Mouse (Mus musculus): Measurements from ENCODE around the gene Cacna1d.

Cacna1d gene

DNA sequence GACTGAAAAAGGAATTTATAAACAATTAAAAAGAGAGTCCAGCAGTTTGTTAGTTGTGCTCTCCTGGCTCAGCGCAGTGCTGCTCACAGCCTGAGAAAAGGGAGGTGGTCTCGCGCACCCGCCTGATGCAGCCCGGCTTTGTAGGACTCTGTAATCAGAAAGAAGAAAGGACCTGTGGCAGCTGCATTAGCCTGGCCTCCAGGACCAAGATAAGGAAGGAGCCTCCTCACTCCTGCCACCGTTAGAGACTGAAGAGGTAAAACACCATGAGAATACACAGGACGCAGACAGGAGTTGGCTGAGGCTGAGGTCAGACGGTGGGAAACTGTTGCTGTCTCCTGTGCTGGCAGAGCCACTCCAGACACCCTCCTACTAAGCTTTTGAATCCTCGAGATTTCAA, at the start of gene Cacna1d:
Gene Cacna1d (minus strand): TSS at position 114 of the 400 bp plus-strand sequence.
- no peak for DNase-seq

DNA sequence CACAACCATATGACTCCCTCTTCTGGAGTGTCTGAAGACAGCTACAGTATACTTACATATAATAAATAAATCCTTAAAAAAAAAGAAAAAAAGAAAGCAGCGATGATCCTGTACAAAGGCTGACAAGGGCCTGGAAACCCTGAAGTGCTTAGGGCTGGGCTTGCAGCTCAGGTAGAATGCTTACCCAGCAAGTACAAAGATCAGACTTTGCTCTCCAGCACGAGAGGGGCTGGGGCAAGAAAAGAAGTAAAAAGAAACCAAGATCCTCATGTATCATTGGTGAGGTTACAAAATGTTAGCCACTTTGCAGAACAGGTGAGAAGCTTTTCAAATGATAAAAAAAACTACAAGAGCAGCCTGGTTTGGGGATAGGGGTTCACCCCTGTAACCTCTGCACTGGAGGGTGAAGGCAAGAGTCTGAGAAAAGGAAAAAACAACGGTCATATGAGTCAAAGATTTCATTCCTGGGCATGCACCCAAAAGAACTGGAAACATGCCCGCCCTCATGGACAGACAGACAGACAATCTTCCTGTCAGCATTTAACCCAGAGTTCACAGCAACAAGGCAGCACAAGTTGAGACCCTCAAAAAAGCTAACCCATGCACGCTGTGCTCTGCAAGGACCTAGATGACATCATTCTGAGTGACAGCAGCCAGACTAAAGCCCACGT, 42.7 kb upstream of the Cacna1d start:
- no peak for DNase-seq

- DNase-seq = no peak
These were observed 40.6 kb upstream of the Cacna1d start for GRCm38 (mm10) chr14:30531896-30532295.

DNA sequence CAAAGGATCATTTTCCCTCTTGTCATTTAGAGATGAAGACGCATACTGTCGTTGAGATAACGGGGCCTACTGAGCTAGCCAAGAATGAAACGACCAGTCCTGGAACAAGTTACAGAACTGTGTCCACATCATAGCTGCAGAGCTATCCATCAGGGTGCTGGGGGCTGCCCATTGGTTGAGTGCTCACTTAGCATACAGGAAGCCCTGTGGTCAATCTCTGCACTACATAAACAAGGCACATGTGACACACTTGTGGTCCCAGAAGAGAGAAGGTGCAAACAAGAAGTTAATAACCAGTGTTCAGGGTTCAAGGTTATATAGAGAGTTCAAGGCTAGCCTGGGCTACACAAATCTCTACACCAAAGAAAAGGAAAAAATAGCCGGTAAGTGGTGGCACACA, 40.2 kb upstream of the Cacna1d start:
- DNase-seq = no peak

DNA sequence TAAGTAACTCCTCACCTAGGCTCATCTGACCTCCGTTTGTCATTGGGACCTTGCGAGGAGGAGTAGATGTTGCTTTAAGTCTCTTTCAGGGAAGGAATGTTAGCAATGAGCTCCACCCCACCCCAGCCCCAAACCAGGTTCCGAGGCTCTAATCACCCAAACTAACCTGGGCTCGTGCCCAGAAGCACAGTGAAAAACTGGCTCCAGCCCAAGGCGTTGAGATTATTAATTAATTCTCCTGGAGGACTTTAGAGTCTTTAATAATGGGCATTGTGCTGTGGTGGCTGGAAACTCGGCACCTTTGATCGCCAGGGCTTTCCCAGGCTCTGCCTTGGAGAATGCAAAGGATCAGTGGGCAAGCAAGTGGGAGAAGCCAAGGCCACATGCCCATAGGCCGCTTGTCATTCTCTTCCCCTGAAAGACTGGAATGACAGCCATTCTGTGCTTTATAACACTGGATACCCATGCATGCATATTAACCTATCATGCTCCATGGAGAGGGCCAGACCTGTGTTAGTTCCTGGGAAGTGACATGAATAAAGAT, 39.5 kb upstream of the Cacna1d start:
- no peak for DNase-seq

- no peak for DNase-seq
These were observed 38.2 kb upstream of the Cacna1d start for GRCm38 (mm10) chr14:30529454-30529853.

- DNase-seq = no peak
These were observed 37.7 kb upstream of the Cacna1d start for GRCm38 (mm10) chr14:30528961-30529360.

DNA sequence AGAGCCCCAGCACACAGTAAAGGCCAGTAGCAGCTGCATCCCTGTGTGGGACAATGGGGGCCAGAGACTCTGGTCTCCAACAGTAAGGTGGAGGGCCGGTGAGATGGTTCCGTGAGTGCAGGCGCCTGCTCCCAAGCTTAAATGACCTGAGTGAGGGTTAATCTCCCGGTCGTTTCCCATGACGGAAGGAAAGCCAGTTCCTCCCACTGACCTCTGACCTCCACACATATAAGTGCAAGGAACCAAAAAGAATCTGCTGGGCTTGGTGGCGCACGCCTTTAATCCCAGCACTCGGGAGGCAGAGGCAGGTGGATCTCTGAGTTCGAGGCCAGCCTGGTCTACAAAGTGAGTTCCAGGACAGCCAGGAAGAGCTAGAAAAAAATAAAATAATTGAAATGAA, 37.1 kb upstream of the Cacna1d start:
- no peak for DNase-seq

GRCm38 (mm10) chr14:30523356-30523755, 32.1 kb upstream of the Cacna1d start:
- no peak for DNase-seq

DNA sequence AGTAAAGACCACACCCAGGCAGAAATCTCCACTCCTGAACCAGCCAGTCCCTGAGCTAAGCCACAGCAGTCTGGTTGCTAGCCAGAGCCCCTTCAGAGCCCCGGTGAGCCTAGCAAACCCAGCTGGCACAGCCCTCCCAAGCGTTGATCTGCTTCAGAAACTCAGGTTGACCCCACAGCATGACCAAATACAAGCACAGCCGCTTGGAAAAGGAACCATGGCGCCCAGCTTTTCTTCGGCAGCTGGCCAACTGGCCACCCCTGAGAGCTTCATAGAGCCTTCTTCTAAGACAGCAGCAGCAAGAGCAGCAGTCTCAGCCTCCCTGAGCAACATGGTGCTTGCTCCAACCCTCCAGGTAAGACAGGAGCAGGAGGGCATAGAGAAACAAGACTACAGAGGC, 28.1 kb upstream of the Cacna1d start:
- peak; percentile 11 to 53 for DNase-seq

DNA sequence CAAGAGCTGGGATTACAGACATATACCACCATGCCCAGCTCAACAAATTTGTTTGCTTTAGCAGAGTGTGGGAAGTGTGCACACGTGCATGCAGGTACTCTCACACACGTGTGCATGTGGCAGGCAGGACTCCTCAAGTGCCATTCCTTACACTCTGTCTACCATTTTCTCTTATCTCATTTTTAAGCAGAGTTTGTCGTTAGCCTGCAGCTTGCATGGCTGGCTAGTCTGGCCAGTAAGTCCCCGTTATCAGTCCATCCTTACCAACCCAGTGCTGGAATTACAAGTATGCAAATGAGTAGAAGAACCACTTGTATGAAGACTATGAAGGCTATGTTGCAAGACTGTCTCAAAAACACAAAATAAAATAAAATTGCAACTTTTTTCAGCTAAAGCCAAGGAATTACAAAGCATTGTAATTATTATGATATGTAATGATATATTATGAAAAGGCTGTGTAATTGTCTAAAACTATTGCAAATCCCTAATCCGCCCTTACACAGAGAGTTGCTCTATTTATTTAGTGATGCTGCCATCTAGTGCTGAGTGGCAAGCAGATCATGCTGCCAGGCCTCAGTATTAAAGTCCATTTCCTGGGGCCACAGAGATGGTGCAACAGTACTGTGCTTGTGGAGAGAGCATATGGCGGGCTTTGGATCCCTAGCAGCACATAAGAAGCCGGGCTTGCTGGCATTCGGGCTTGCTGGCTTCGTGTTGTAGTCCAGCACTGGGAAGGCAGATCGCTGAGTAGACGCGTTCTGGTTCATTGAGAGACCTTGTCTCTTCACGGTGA, 24.9 kb upstream of the Cacna1d start:
- peak in 1 of 2 experiments; percentile 21 for DNase-seq

DNA sequence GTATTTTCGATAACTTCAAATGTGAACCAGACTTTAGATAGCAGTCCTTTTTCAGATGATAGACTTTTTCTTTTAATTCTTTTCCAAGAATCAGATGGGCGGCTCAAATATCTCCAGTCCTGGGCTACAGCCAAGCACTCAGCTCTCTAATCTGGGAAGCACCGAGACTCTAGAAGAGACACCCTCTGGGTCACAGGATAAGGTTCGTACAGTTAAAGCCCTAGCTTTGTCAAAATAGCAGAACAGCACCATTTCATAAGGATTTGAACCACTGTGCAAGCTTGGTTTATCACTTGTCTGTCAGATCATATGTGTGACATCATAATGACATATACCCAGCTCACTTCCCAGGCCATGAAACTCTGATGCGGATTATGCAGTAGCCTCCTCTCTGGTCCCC, 21.6 kb upstream of the Cacna1d start:
- DNase-seq = no peak

DNA sequence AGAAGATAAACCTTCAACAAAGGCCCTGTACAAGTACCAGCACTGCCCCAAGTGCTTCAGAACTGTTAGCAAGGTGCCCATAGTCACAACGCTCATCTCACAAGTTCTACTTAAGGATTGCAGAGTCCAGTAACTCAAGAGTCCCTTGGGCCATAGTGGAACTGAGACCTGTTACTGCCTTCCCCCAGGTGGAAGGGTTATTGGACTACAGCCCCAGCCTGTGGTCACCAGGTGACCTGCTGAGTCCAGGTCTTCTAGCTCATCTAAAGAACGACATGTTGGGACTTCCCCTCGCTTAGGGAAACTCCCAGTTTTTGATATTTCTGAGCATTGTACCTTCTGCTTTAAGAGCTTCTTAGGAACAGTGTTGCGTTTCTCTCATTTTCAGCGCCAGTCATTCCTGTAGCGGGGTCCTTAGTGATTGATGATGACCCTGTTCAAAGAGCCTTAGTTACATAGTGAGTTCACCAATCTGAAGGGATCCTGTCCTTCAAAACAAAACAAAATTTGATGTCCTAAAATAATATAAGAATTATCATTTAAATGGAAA, 19.0 kb upstream of the Cacna1d start:
- DNase-seq = no peak

- no peak for DNase-seq
These were observed 13.7 kb upstream of the Cacna1d start for GRCm38 (mm10) chr14:30504990-30505389.

- no peak for DNase-seq
These were observed 6.9 kb upstream of the Cacna1d start for GRCm38 (mm10) chr14:30498202-30498601.

- no peak for DNase-seq
These were observed 3.7 kb upstream of the Cacna1d start for GRCm38 (mm10) chr14:30494998-30495397.

GRCm38 (mm10) chr14:30493276-30493675, 2.0 kb upstream of the Cacna1d start:
- no peak for DNase-seq

DNA sequence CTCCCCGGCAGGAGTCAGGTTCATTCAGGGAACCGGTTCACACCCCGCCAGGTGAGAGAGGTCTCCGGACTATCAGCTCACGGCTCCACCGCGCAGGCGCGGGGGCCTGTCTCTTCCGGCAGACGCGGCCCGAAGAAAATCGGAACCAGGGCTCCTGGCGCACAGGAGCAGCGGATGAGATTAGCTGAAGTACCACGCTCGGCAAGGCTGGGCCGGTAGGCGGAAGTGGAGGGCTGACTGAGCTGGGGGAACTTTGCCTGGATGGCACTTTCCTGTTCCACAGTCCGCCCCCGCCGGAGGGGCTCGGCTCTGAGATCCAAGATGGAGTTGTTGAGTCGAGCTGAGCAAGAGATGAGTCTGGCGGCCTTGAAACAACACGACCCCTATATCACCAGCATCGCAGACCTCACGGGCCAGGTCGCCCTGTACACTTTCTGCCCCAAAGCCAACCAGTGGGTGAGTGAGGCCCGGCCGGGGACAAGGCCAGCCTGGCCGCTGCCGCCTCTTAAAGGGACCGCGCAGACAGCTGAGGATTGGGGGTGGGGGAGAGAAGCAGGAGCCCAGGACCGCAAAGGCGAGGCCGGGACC, 11.8 kb downstream of the Cacna1d start, which contains the start of gene Dcp1a:
Gene Dcp1a (plus strand): TSS at position 175 of the 588 bp plus-strand sequence.
- peak; percentile 97 for DNase-seq

DNA sequence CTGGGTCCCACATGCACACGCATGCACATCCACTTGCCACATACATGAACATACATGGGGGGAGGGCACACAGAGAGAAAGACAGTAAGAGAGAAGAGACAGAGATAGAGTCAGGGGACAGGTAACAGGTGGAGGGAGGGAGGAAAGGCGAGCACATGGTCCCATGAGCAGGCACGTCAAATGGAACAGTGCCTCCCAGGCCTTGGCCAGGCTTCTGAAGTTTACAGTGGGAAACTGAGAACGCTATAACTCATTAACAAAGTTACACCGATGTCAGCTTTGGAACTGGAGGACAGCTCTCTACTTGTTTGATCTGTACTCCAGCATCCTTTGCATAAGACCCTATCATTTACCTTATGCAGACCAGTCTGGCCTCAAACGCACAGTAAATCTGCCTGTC, 16.8 kb downstream of the Cacna1d start:
- no peak for DNase-seq

- no peak for DNase-seq
These were observed 17.6 kb downstream of the Cacna1d start for GRCm38 (mm10) chr14:30473605-30474004.

DNA sequence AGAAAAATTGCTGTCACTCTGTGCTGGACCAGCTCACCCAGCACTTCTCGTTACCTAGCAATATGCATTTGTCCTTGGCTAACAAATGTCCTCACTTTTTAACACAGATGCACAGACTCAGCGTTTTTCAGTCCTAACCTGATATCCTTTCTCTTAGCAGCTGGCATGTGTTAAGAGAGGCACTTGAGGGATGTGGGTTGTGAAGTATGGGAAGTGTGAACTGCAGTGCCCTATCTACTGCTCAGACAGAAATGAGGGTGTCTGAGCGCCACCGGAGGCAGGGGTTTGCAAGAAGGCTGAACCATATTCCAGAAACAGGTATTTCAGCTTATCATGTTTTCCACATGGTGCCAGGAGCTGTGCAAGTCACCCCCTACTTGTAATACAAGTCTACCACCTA, 27.9 kb downstream of the Cacna1d start:
- no peak for DNase-seq

GRCm38 (mm10) chr14:30459891-30460523, 31.2 kb downstream of the Cacna1d start:
- DNase-seq = peak; percentile 73 to 82

DNA sequence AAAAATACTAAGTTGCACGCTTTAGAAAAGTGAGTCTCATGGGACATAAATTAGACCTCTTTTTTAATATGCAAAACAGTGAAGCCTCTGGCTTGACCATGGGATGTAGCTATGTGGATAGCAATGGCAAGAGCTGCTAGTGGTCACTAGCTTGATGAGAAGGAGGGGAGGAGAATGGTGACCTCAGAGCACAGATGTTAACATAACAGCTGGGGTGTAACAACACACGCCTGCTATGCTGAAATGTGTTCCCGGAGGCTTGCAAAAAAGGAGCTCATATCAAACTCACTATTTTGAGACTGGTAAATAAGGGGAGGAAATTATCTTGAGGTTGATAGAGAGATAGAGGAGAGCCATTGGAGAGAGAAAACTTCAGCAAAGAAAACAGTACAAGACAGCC, 32.4 kb downstream of the Cacna1d start:
- peak; percentile 42 to 69 for DNase-seq

Data from lung, postnatal 4 days (tissue).